Mouse (Mus musculus) hindbrain, embryonic 12.5 days (tissue): ENCODE measurements around the gene Mfsd4a. TPM values are rescaled to one million over a fixed set of nuclear protein-coding genes. Genes with fewer than 3 reads are reported as not detected.

Experiments
- ATAC-seq: fragments of 200-750 bp; cut with Nextera tagmentation; 2 replicates; pipeline ENCODE4 v1.8.0; 2017; ENCODE audit warnings: moderate TSS enrichment; ENCODE audit not compliant: low FRiP score
- H3K27ac ChIP-seq: fragments of 300-500 bp; sonication (generic); 2 replicates; pipeline ENCODE4 v1.5.1; 2016; ENCODE audit warnings: mild to moderate bottlenecking
- H3K27me3 ChIP-seq: fragments of 300-500 bp; sonication (generic); 2 replicates; pipeline ENCODE4 v1.6.1; 2016; ENCODE audit warnings: mild to moderate bottlenecking
- H3K36me3 ChIP-seq: fragments of 300-500 bp; sonication (generic); 2 replicates; pipeline ENCODE4 v1.6.1; 2016; ENCODE audit warnings: mild to moderate bottlenecking
- H3K4me1 ChIP-seq: fragments of 300-500 bp; sonication (generic); 2 replicates; pipeline ENCODE4 v1.6.1; 2016
- H3K4me2 ChIP-seq: fragments of 300-500 bp; sonication (generic); replicated peaks from 2 replicates; pipeline ENCODE4 v1.6.1; 2016; ENCODE audit warnings: mild to moderate bottlenecking
- H3K4me3 ChIP-seq: fragments of 300-500 bp; sonication (generic); 2 replicates; pipeline ENCODE4 v1.5.1; 2016; ENCODE audit warnings: mild to moderate bottlenecking
- H3K9ac ChIP-seq: fragments of 300-500 bp; sonication (generic); 2 replicates; pipeline ENCODE4 v1.6.1; 2016; ENCODE audit warnings: mild to moderate bottlenecking, moderate library complexity
- H3K9me3 ChIP-seq: fragments of 300-500 bp; sonication (generic); replicated peaks from 2 replicates; pipeline ENCODE4 v1.6.1; 2016; ENCODE audit warnings: mild to moderate bottlenecking
- WGBS: fragments of 180-500 bp; shearing (Covaris S2); methylation state at CpG from one replicate; pipeline ENCODE4 v1.1.7; 2016; 5-methylcytosine and 5-hydroxymethylcytosine counted together
- polyA plus RNA-seq: library from polyadenylated mRNA; unstranded; fragments of >200 nt; fragmentation: Nextera tagmentation; extraction: Ambion mirVana; gene quantifications from 2 replicates; pipeline ENCODE4 v1.2.1, GENCODE M21; 2016

The Mfsd4a gene
- polyA plus RNA-seq: 15.4 and 16.2 TPM in 2 replicates

DNA sequence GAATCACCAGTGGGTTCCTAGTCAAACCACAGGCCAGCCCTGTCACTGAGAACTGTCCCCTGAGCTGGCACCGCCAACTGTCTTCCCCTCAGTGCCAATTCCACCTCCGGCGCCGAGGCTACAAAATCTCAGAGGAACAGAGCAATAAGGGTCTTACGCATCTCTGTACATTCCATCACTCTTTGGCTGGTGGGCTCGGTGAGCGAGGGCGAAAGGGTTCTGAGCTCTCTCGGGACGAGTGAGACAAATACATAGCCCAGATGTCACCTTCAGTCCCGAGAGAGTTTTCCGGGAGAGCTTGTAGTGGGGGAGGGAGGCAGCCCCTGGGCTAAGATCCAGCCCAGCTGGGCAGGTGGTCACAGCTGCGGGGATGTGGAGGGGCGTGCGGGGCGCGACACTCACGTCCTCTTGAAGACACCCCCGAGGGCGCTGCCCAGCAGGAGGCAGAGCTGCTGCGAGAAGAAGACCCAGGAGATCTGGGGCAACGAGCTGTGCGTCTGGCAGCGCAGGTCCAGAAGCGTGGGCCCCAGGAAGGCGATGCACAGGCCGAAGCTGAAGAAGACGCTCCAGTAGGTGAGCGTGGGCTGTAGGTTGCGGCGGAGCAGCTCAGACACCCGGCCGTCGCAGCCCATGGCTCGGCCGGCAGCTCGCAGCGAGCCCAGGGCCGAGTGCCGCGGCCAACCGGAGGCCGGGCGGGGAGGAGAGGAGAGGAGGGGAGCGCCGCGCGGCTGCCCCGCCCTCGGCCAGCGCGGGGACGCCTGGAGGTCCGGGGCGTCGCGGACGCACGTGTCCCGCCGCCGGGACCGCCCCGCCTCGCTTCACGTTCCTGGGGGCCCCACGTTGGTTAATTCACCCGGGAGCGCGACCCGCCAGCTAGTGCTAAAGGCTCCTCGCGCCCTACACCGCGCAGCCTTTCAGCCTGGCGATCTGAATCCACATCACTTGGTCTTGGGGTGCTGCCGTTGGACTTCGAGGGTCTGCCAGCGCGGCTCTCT lies at the start of gene Mfsd4a:
Gene Mfsd4a (minus strand): TSS at position 802 of the 995 bp plus-strand sequence.
- ATAC-seq: peak; percentile 77
- Histone ChIP-seq H3K4me2 (peak within 1 kb of the TSS; percentile 95), H3K9me3 (no peaks in the 10 kb centered on the region), H3K9ac (peak within 1 kb of the TSS; percentile 65), H3K4me3 (peak within 1 kb of the TSS; percentile 48), H3K27ac (no peak within 1 kb of the TSS), H3K4me1 (peaks cover 13% of the 10 kb centered on the region), H3K27me3 (peaks cover 50% of the 10 kb centered on the region), H3K36me3 (no peaks in the 10 kb centered on the region)
- WGBS: 3% methylated on average over 62 of the region's 80 CpGs

GRCm38 (mm10) chr1:132116606-132117005 lies 48.7 kb upstream of the Mfsd4a start:
- Histone ChIP-seq H3K36me3 (no peaks in the 10 kb centered on the region), H3K4me1 (0 out of 2 replicates have a peak, but pooled peaks cover 2% of the 10 kb centered on the region), H3K9ac (no peak overlapping the region), H3K9me3 (no peaks in the 10 kb centered on the region), H3K27ac (no peak overlapping the region), H3K27me3 (no peaks in the 10 kb centered on the region), H3K4me3 (no peak overlapping the region), H3K4me2 (0 out of 2 replicates have a peak overlapping the region, but pooled peaks have one; percentile 22)
- WGBS: 23% methylated on average over 18 of the region's 18 CpGs
- ATAC-seq: no peak

- ATAC-seq: no peak; the same call in 1 of the 2 replicates
- 56% methylated on average over 3 of the region's 3 CpGs for WGBS
- no peaks in the 10 kb centered on the region for H3K9me3 ChIP-seq
- no peak overlapping the region for H3K27ac ChIP-seq
- no peak overlapping the region for H3K4me2 ChIP-seq
- H3K36me3 ChIP-seq: no peaks in the 10 kb centered on the region
- no peaks in the 10 kb centered on the region for H3K4me1 ChIP-seq
- H3K4me3 ChIP-seq: no peak overlapping the region
- no peak overlapping the region for H3K9ac ChIP-seq
- H3K27me3 ChIP-seq: peaks cover 2% of the 10 kb centered on the region; the same call in 1 of the 2 replicates
These were observed 45.2 kb upstream of the Mfsd4a start for GRCm38 (mm10) chr1:132113098-132113497.

- 82% methylated on average over 8 of the region's 8 CpGs for WGBS
- H3K27me3 ChIP-seq: peaks cover 2% of the 10 kb centered on the region; the same call in 1 of the 2 replicates
These were observed 44.6 kb upstream of the Mfsd4a start for GRCm38 (mm10) chr1:132112426-132112825.

DNA sequence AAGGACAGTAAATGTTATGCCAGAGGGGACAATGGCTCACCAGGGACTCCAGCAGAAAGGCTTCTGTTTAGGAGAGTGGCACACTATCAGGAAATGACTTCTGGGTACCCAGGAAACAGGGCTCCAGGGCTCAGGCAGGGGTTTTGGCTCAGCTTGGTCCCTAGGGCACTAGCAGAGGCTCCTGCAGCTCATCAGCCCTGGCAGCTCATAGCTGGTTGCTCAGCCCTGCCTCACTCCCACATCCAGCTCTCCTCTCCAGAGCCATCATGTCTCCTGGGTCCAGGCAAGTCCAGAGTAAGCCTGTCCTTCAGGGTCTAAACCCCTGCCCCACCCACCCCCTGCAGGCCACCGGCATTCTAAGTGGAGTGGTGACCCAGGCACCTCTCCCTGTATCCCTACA lies 43.5 kb upstream of the Mfsd4a start:
- Histone ChIP-seq H3K4me2 (no peak overlapping the region), H3K9ac (no peak overlapping the region), H3K4me3 (no peak overlapping the region), H3K4me1 (no peaks in the 10 kb centered on the region), H3K9me3 (no peaks in the 10 kb centered on the region), H3K36me3 (no peaks in the 10 kb centered on the region), H3K27ac (no peak overlapping the region), H3K27me3 (peaks cover 2% of the 10 kb centered on the region; the same call in 1 of the 2 replicates)
- no peak for ATAC-seq
- WGBS: 45% methylated on average over 1 of the region's 1 CpGs

More at GRCm38 (mm10) chr1:132112426-132112825, 44.6 kb upstream of the Mfsd4a start:
- Histone ChIP-seq H3K9ac (no peak overlapping the region), H3K27ac (no peak overlapping the region), H3K4me3 (no peak overlapping the region), H3K9me3 (no peaks in the 10 kb centered on the region), H3K4me2 (no peak overlapping the region), H3K36me3 (no peaks in the 10 kb centered on the region), H3K4me1 (no peaks in the 10 kb centered on the region)
- ATAC-seq: no peak

DNA sequence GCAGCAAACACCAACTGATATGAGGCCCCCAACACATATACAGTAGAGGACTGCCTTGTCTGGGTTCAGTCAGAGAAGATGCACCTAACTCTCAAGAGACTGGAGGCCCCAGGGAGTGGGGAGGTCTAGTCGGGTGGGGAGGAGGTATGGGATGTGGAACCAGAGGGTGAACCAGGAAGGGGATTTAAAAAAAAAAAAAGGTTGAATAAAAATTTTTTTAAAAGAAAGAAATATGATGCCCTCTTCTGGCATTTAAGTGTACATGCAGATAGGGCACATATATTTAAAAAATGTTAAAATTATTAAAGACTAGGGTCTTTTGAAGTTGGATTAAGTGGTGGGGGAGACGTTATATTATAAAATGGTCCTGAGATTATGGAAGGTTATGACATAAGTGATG lies 41.5 kb upstream of the Mfsd4a start:
- 74% methylated on average over 2 of the region's 2 CpGs for WGBS
- no peak for ATAC-seq
- Histone ChIP-seq H3K27me3 (peaks cover 2% of the 10 kb centered on the region; the same call in 1 of the 2 replicates), H3K4me1 (no peaks in the 10 kb centered on the region), H3K4me2 (no peak overlapping the region), H3K36me3 (no peaks in the 10 kb centered on the region), H3K27ac (no peak overlapping the region), H3K4me3 (no peak overlapping the region), H3K9me3 (no peaks in the 10 kb centered on the region), H3K9ac (no peak overlapping the region)

- Histone ChIP-seq H3K4me2 (no peak overlapping the region), H3K4me1 (no peaks in the 10 kb centered on the region), H3K9me3 (no peaks in the 10 kb centered on the region), H3K9ac (no peak overlapping the region), H3K36me3 (no peaks in the 10 kb centered on the region), H3K4me3 (no peak overlapping the region), H3K27ac (no peak overlapping the region), H3K27me3 (no peaks in the 10 kb centered on the region)
- 63% methylated on average over 14 of the region's 14 CpGs for WGBS
- no peak for ATAC-seq
These were observed 36.5 kb upstream of the Mfsd4a start for GRCm38 (mm10) chr1:132104353-132104752.

- Histone ChIP-seq H3K4me3 (no peak overlapping the region), H3K27ac (no peak overlapping the region), H3K9ac (no peak overlapping the region), H3K36me3 (no peaks in the 10 kb centered on the region), H3K4me1 (no peaks in the 10 kb centered on the region), H3K27me3 (no peaks in the 10 kb centered on the region), H3K4me2 (no peak overlapping the region), H3K9me3 (no peaks in the 10 kb centered on the region)
- 80% methylated on average over 6 of the region's 6 CpGs for WGBS
- ATAC-seq: no peak
These were observed 34.3 kb upstream of the Mfsd4a start for GRCm38 (mm10) chr1:132101953-132102697.

DNA sequence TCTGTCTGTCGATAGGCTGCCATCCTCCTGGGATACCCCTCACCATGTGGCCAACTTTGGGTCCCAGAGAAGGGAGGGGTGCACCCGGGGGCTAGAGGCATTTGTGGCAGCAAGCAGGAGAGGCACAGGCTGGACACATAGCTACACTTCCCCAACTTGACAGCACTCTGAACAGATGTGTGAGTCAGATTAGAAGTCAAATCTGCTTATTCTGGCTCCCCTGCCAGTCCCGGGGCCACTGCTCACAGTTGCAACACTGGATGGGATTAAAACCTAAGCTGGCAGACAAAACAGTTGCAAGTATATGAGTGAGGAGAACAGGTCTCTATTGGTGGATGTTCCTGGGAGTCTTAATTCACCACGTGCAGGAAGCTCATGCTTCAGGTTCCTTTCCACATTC lies 31.9 kb upstream of the Mfsd4a start:
- no peaks in the 10 kb centered on the region for H3K27me3 ChIP-seq
- H3K4me1 ChIP-seq: no peaks in the 10 kb centered on the region
- no peak for ATAC-seq
- no peak overlapping the region for H3K27ac ChIP-seq
- no peak overlapping the region for H3K4me2 ChIP-seq
- no peaks in the 10 kb centered on the region for H3K36me3 ChIP-seq
- no peak overlapping the region for H3K4me3 ChIP-seq
- no peaks in the 10 kb centered on the region for H3K9me3 ChIP-seq
- 85% methylated on average over 4 of the region's 4 CpGs for WGBS
- H3K9ac ChIP-seq: no peak overlapping the region

- H3K36me3 ChIP-seq: no peaks in the 10 kb centered on the region
- H3K27me3 ChIP-seq: no peaks in the 10 kb centered on the region
- WGBS: 81% methylated on average over 4 of the region's 4 CpGs
- H3K4me3 ChIP-seq: no peak overlapping the region
- no peaks in the 10 kb centered on the region for H3K9me3 ChIP-seq
- no peak for ATAC-seq
- H3K4me2 ChIP-seq: no peak overlapping the region
- no peaks in the 10 kb centered on the region for H3K4me1 ChIP-seq
- H3K27ac ChIP-seq: no peak overlapping the region
- no peak overlapping the region for H3K9ac ChIP-seq
These were observed 31.2 kb upstream of the Mfsd4a start for GRCm38 (mm10) chr1:132099016-132099415.

GRCm38 (mm10) chr1:132098076-132098475 lies 30.2 kb upstream of the Mfsd4a start:
- no peaks in the 10 kb centered on the region for H3K27me3 ChIP-seq
- H3K4me1 ChIP-seq: no peaks in the 10 kb centered on the region
- no peaks in the 10 kb centered on the region for H3K36me3 ChIP-seq
- H3K27ac ChIP-seq: no peak overlapping the region
- no peak overlapping the region for H3K9ac ChIP-seq
- H3K4me3 ChIP-seq: no peak overlapping the region
- WGBS: 63% methylated on average over 1 of the region's 1 CpGs
- no peaks in the 10 kb centered on the region for H3K9me3 ChIP-seq
- no peak for ATAC-seq
- H3K4me2 ChIP-seq: no peak overlapping the region

DNA sequence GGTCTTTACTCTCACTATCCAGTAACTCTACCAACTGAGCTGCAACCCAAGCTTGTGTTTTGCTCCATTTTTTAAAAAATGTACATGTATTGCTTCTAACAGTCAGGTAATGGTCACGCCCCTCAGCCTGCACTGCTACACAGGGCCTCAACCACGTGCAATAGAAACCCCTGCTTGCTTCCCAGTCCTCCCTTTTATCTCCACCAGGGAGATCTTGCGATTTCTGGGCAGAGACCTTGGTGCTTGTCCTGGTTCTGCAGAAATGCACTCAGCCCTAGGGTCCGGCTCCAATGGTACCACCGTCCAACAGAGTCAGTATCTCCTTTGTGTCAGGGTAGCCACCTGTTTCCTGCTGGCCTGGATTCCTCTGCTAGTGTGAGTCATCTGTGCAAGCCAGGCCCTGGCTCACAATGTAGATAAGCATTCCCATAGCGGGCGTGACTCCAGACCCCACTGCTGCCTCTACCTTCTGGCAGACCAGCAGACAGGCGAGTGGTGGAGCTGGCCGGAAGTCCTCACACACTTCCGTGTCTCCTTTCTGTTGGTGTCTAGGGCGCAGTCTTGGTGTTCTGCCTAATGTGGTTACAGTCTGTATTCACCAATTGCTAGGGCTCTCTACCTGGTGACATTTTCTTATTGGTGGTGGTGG lies 27.6 kb upstream of the Mfsd4a start:
- H3K9me3 ChIP-seq: no peaks in the 10 kb centered on the region
- H3K4me2 ChIP-seq: no peak overlapping the region
- H3K27ac ChIP-seq: no peak overlapping the region
- WGBS: 85% methylated on average over 11 of the region's 11 CpGs
- no peak for ATAC-seq
- no peak overlapping the region for H3K4me3 ChIP-seq
- no peaks in the 10 kb centered on the region for H3K36me3 ChIP-seq
- no peaks in the 10 kb centered on the region for H3K4me1 ChIP-seq
- no peaks in the 10 kb centered on the region for H3K27me3 ChIP-seq
- H3K9ac ChIP-seq: no peak overlapping the region
